Mouse (Mus musculus): ENCODE measurements around the gene Ankrd28. TPM values are rescaled to one million over a fixed set of nuclear protein-coding genes. Genes with fewer than 3 reads are reported as not detected.

The Ankrd28 gene
- polyA plus RNA-seq, 1 experiment from 2014 or later = 7.9 TPM

- 89% methylated on average over 5 of the region's 5 CpGs for WGBS
- H3K9ac ChIP-seq (ENCODE audit: low read depth, low read length) = no peak overlapping the region
- no peaks in the 10 kb centered on the region; the same call in 1 of the 2 replicates for H3K4me1 ChIP-seq (ENCODE audit: control insufficient read depth, insufficient read depth, low read depth, low read length)
- H3K4me2 ChIP-seq (ENCODE audit: low read length) = no peak overlapping the region
- no peak for ATAC-seq
- no peak overlapping the region for H3K4me3 ChIP-seq (ENCODE audit: low read length)
- no peaks in the 10 kb centered on the region for H3K9me3 ChIP-seq (ENCODE audit: control insufficient read depth, low read length)
- no peaks in the 10 kb centered on the region for H3K36me3 ChIP-seq (ENCODE audit: control insufficient read depth, insufficient read depth, low read length)
- H3K27ac ChIP-seq (ENCODE audit: low read depth, low read length) = no peak overlapping the region
- H3K27me3 ChIP-seq (replicated peaks; ENCODE audit: control insufficient read depth, insufficient read depth, low read length) = no peaks in the 10 kb centered on the region
Measured at GRCm38 (mm10) chr14:31800446-31800845, 30.0 kb downstream of the Ankrd28 start.

GRCm38 (mm10) chr14:31798937-31799336 lies 31.5 kb downstream of the Ankrd28 start:
- no peak overlapping the region for H3K9ac ChIP-seq (ENCODE audit: low read depth, low read length)
- no peaks in the 10 kb centered on the region for H3K36me3 ChIP-seq (ENCODE audit: control insufficient read depth, insufficient read depth, low read length)
- no peak for ATAC-seq
- WGBS = 58% methylated on average over 10 of the region's 10 CpGs
- H3K4me3 ChIP-seq (ENCODE audit: low read length) = no peak overlapping the region
- no peaks in the 10 kb centered on the region for H3K9me3 ChIP-seq (ENCODE audit: control insufficient read depth, low read length)
- no peak overlapping the region for H3K4me2 ChIP-seq (ENCODE audit: low read length)
- no peak overlapping the region for H3K27ac ChIP-seq (ENCODE audit: low read depth, low read length)
- peaks cover 3% of the 10 kb centered on the region; the same call in 1 of the 2 replicates for H3K4me1 ChIP-seq (ENCODE audit: control insufficient read depth, insufficient read depth, low read depth, low read length)
- H3K27me3 ChIP-seq (replicated peaks; ENCODE audit: control insufficient read depth, insufficient read depth, low read length) = no peaks in the 10 kb centered on the region

- Histone ChIP-seq H3K27me3 (replicated peaks; ENCODE audit: control insufficient read depth, insufficient read depth, low read length) (no peaks in the 10 kb centered on the region), H3K4me2 (ENCODE audit: low read length) (no peak overlapping the region), H3K4me3 (ENCODE audit: low read length) (no peak overlapping the region), H3K9ac (ENCODE audit: low read depth, low read length) (no peak overlapping the region), H3K4me1 (ENCODE audit: control insufficient read depth, insufficient read depth, low read depth, low read length) (peaks cover 3% of the 10 kb centered on the region; the same call in 1 of the 2 replicates), H3K36me3 (ENCODE audit: control insufficient read depth, insufficient read depth, low read length) (no peaks in the 10 kb centered on the region), H3K9me3 (ENCODE audit: control insufficient read depth, low read length) (no peaks in the 10 kb centered on the region), H3K27ac (ENCODE audit: low read depth, low read length) (no peak overlapping the region)
- WGBS = 63% methylated on average over 1 of the region's 1 CpGs
- no peak for ATAC-seq
Measured at GRCm38 (mm10) chr14:31795535-31795934, 34.9 kb downstream of the Ankrd28 start.

- H3K4me1 ChIP-seq (ENCODE audit: control insufficient read depth, insufficient read depth, low read depth, low read length) = peaks cover 3% of the 10 kb centered on the region; the same call in 1 of the 2 replicates
- no peak overlapping the region for H3K9ac ChIP-seq (ENCODE audit: low read depth, low read length)
- H3K27ac ChIP-seq (ENCODE audit: low read depth, low read length) = no peak overlapping the region
- ATAC-seq = peak; percentile 54; the same call in 1 of the 2 replicates
- H3K4me3 ChIP-seq (ENCODE audit: low read length) = no peak overlapping the region
- no peak overlapping the region for H3K4me2 ChIP-seq (ENCODE audit: low read length)
- WGBS = 42% methylated on average over 1 of the region's 1 CpGs
- H3K27me3 ChIP-seq (replicated peaks; ENCODE audit: control insufficient read depth, insufficient read depth, low read length) = no peaks in the 10 kb centered on the region
- no peaks in the 10 kb centered on the region for H3K36me3 ChIP-seq (ENCODE audit: control insufficient read depth, insufficient read depth, low read length)
- H3K9me3 ChIP-seq (ENCODE audit: control insufficient read depth, low read length) = no peaks in the 10 kb centered on the region
Measured at GRCm38 (mm10) chr14:31794776-31795126, 35.7 kb downstream of the Ankrd28 start.

GRCm38 (mm10) chr14:31793979-31794775 lies 36.3 kb downstream of the Ankrd28 start:
- Histone ChIP-seq H3K27ac (ENCODE audit: low read depth, low read length) (no peak overlapping the region), H3K4me3 (ENCODE audit: low read length) (no peak overlapping the region), H3K36me3 (ENCODE audit: control insufficient read depth, insufficient read depth, low read length) (no peaks in the 10 kb centered on the region), H3K9me3 (ENCODE audit: control insufficient read depth, low read length) (no peaks in the 10 kb centered on the region), H3K9ac (ENCODE audit: low read depth, low read length) (no peak overlapping the region), H3K4me1 (ENCODE audit: control insufficient read depth, insufficient read depth, low read depth, low read length) (peaks cover 3% of the 10 kb centered on the region; the same call in 1 of the 2 replicates), H3K27me3 (replicated peaks; ENCODE audit: control insufficient read depth, insufficient read depth, low read length) (no peaks in the 10 kb centered on the region), H3K4me2 (ENCODE audit: low read length) (no peak overlapping the region)
- WGBS = 55% methylated on average over 4 of the region's 4 CpGs
- peak; percentile 87 for ATAC-seq

GRCm38 (mm10) chr14:31790797-31791196 lies 39.7 kb downstream of the Ankrd28 start:
- H3K4me3 ChIP-seq (ENCODE audit: low read length) = no peak overlapping the region
- 70% methylated on average over 1 of the region's 1 CpGs for WGBS

GRCm38 (mm10) chr14:31786906-31787305 lies 43.5 kb downstream of the Ankrd28 start:
- Histone ChIP-seq H3K4me1 (ENCODE audit: control insufficient read depth, insufficient read depth, low read depth, low read length) (peaks cover 3% of the 10 kb centered on the region), H3K9me3 (ENCODE audit: control insufficient read depth, low read length) (no peaks in the 10 kb centered on the region), H3K27me3 (replicated peaks; ENCODE audit: control insufficient read depth, insufficient read depth, low read length) (no peaks in the 10 kb centered on the region), H3K4me2 (ENCODE audit: low read length) (no peak overlapping the region), H3K36me3 (ENCODE audit: control insufficient read depth, insufficient read depth, low read length) (no peaks in the 10 kb centered on the region), H3K4me3 (ENCODE audit: low read length) (no peak overlapping the region), H3K9ac (ENCODE audit: low read depth, low read length) (no peak overlapping the region), H3K27ac (ENCODE audit: low read depth, low read length) (no peak overlapping the region)
- WGBS = 45% methylated on average over 2 of the region's 2 CpGs
- no peak for ATAC-seq

More at GRCm38 (mm10) chr14:31790797-31791196, 39.7 kb downstream of the Ankrd28 start:
- Histone ChIP-seq H3K9me3 (ENCODE audit: control insufficient read depth, low read length) (no peaks in the 10 kb centered on the region), H3K4me1 (ENCODE audit: control insufficient read depth, insufficient read depth, low read depth, low read length) (peaks cover 3% of the 10 kb centered on the region; the same call in 1 of the 2 replicates), H3K9ac (ENCODE audit: low read depth, low read length) (no peak overlapping the region), H3K4me2 (ENCODE audit: low read length) (no peak overlapping the region), H3K27ac (ENCODE audit: low read depth, low read length) (no peak overlapping the region), H3K36me3 (ENCODE audit: control insufficient read depth, insufficient read depth, low read length) (no peaks in the 10 kb centered on the region), H3K27me3 (replicated peaks; ENCODE audit: control insufficient read depth, insufficient read depth, low read length) (no peaks in the 10 kb centered on the region)
- no peak for ATAC-seq

GRCm38 (mm10) chr14:31785681-31786080 lies 44.8 kb downstream of the Ankrd28 start:
- Histone ChIP-seq H3K36me3 (ENCODE audit: control insufficient read depth, insufficient read depth, low read length) (no peaks in the 10 kb centered on the region), H3K27ac (ENCODE audit: low read depth, low read length) (no peak overlapping the region), H3K4me2 (ENCODE audit: low read length) (no peak overlapping the region), H3K9me3 (ENCODE audit: control insufficient read depth, low read length) (no peaks in the 10 kb centered on the region), H3K4me3 (ENCODE audit: low read length) (no peak overlapping the region), H3K27me3 (replicated peaks; ENCODE audit: control insufficient read depth, insufficient read depth, low read length) (no peaks in the 10 kb centered on the region), H3K4me1 (ENCODE audit: control insufficient read depth, insufficient read depth, low read depth, low read length) (peaks cover 15% of the 10 kb centered on the region), H3K9ac (ENCODE audit: low read depth, low read length) (no peak overlapping the region)
- no peak for ATAC-seq

GRCm38 (mm10) chr14:31784975-31785374 lies 45.5 kb downstream of the Ankrd28 start:
- Histone ChIP-seq H3K4me1 (ENCODE audit: control insufficient read depth, insufficient read depth, low read depth, low read length) (peaks cover 17% of the 10 kb centered on the region), H3K9ac (ENCODE audit: low read depth, low read length) (no peak overlapping the region), H3K36me3 (ENCODE audit: control insufficient read depth, insufficient read depth, low read length) (no peaks in the 10 kb centered on the region), H3K27ac (ENCODE audit: low read depth, low read length) (no peak overlapping the region), H3K9me3 (ENCODE audit: control insufficient read depth, low read length) (no peaks in the 10 kb centered on the region), H3K4me2 (ENCODE audit: low read length) (no peak overlapping the region), H3K4me3 (ENCODE audit: low read length) (no peak overlapping the region), H3K27me3 (replicated peaks; ENCODE audit: control insufficient read depth, insufficient read depth, low read length) (no peaks in the 10 kb centered on the region)
- no peak for ATAC-seq
- 94% methylated on average over 5 of the region's 5 CpGs for WGBS
